Mouse (Mus musculus): ENCODE measurements at regions not wholly inside any gene's neighbourhood (a gene's known extent, or its start where the extent isn't known, plus 50 kb on each side); places are given as distances from the start of the nearest gene placed in this dataset.

GRCm38 (mm10) chr10:124320191-124321110 is 1056.7 kb downstream of the Fam19a2 start:
- no peak for DNase-seq

DNA sequence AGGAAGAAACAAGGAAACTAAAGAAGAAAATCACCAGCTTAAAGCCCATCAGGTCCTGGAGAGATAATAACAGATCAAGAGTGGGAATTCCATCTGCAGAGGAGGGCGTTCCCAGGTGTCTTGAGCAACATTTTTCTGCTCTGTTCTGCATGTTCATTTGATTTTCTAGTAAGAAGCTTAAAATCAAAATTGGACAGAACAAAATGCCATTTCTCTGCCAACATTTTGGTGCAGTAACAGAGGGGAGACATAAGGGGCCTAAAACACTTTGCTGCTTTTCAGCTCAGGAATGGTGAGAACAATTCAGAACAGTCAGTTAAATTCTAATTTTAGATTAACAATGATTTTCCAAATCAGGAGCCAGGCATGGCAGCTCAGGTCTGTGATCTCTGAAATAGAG is 1056.8 kb downstream of the Slc16a7 start:
- DNase-seq: no peak

- DNase-seq: no peak
Measured at GRCm38 (mm10) chr10:124338923-124339322, 1050.3 kb downstream of the Slc16a7 start.

- DNase-seq: no peak
Measured at GRCm38 (mm10) chr10:124349300-124349699, 1040.0 kb downstream of the Slc16a7 start.

GRCm38 (mm10) chr10:124362795-124363194 is 1026.5 kb downstream of the Slc16a7 start:
- DNase-seq: no peak

DNA sequence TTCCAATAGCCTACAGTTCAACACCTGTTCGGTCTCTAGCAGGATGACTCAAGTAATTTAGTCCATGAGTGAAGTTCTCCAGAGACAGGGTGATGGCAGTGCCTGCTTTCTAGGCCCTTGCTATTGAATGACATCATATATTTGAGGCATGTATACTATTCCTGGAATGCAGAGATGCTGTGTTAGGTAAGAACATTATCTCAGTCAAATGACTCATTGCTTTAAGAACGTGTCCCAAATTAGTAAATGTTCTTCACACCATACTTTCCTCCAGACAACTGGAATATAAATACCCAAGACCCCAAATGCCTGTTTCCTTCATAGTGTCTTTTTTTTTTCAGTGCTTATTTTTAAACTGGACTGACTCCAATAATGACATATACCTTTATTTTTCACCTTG is 1018.3 kb downstream of the Slc16a7 start:
- no peak for DNase-seq

DNA sequence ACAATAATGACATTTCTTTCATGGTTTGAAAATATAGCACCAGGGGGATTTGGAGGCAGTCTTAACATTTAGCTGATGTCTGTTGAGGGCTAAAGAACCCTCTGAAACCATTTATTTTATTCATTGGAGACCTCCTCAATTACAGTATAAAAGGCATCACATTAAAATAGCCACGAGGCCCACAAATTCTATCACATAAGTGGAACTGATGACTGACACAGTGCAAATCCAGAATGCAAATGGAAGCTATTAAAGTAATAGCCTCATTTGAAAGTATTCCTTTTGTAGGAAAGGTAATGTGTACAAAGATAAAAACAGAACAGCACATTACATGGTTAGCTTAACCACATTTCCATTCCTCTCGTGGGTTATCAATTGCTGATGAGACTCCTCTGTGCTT is 986.6 kb downstream of the Slc16a7 start:
- no peak for DNase-seq

- DNase-seq: no peak
Measured at GRCm38 (mm10) chr10:124409633-124410032, 979.6 kb downstream of the Slc16a7 start.

- DNase-seq: no peak
Measured at GRCm38 (mm10) chr10:124416531-124416930, 972.7 kb downstream of the Slc16a7 start.

DNA sequence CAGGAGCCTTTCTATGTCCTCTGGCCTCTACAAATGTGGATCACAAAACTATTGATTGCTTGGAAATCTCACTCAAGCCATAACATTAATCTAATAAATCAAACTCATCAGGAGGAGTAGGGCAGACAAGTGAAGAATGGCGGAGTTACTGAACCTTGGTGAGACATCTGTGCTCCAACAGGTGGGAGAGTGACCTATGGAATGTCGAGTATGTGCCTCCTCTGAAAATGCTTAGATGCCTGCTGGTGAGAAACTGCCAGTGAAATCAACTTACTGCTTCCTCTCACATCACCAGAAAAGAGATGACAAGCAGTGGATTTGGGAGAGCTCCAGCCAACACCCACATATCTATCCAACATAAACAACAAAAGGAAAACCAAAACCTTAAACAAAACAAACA is 965.8 kb downstream of the Slc16a7 start:
- DNase-seq: no peak
